Mouse (Mus musculus) megakaryocyte, embryonic 14.5 days (primary cell): ENCODE results near the gene 4933405L10Rik. TPM values are rescaled to one million over a fixed set of nuclear protein-coding genes. Genes with fewer than 3 reads are reported as not detected.

Experiments used
- H3K27me3 ChIP-seq: replicated peaks from 2 replicates; pipeline ENCODE3; 2012; ENCODE audit warnings: inconsistent platforms
- H3K36me3 ChIP-seq: replicated peaks from 2 replicates; pipeline ENCODE3; 2012; ENCODE audit warnings: low read length, inconsistent platforms, mixed read lengths
- H3K4me1 ChIP-seq: 2 replicates; pipeline ENCODE4 v1.6.1; 2012; ENCODE audit warnings: inconsistent platforms
- H3K4me3 ChIP-seq: replicated peaks from 2 replicates; pipeline ENCODE3; 2012; ENCODE audit warnings: moderate library complexity, mild to moderate bottlenecking, inconsistent platforms
- H3K9me3 ChIP-seq: 2 replicates; pipeline ENCODE4 v1.6.1; 2012; ENCODE audit warnings: inconsistent platforms
- FLI1 ChIP-seq: IDR thresholded peaks from 2 replicates; pipeline ENCODE4 v1.6.1; 2012; ENCODE audit warnings: low read length, inconsistent platforms, mixed read lengths
- GATA1 ChIP-seq: IDR thresholded peaks from 3 replicates; pipeline ENCODE4 v1.6.1; 2012; ENCODE audit warnings: mixed read lengths, low read length, inconsistent platforms, borderline replicate concordance
- polyA plus RNA-seq: library from polyadenylated mRNA; stranded (reverse); fragments of >175 nt; gene quantifications from 2 replicates; pipeline ENCODE4 v1.2.3, GENCODE M21; 2012; ENCODE audit warnings: low replicate concordance; ENCODE audit not compliant: insufficient read depth

4933405L10Rik gene
- polyA plus RNA-seq = not detected in 2 replicates

DNA sequence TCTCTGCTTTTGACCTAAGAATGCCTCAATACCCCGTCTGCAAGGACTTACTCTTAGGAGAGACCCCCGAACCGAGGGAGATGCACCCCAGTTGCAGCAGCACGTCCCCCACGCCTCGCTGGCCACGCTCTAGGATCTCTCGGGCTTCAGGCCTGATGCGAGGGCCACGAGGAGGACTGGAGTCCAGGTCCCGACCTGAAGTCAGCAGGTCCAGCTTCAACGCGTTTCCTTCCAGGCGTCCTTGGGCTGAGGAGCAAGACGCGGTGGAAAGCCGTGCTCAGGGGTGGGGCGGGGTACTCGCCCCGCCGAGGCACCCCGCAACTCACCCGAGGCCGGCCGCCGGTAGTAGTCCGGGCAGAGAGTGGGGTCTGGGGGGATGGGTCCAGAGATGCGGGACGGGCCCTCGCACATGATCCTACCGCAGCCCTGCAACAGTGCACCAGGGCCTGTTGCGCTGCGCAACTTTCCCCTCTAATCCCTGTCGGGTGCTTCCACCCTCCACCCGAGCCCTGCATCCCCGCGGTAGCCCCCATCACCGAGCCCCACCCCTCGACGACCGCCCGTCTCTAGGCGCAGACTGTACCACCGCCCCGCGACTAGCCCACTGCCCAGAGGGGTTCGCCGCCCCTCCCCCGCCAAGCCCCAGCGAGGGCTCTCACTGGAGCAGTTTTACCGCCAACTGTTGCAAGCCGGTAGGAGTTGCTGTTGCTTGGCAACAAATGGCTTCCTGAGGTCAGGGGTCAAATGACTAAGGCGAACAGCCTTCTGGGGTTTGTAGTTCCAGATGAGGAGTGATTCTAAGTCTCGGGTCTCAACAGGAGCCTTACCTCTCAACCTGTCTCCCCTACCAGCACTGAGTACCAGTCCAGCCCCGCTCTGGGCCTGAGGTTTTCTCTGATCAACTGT is at the start of gene 4933405L10Rik, which contains the start of gene Enkd1:
Gene 4933405L10Rik, plus strand, starts transcription at position 158 of the 906 bp plus-strand sequence.
Gene Enkd1, minus strand, starts transcription at position 713 of the 906 bp plus-strand sequence.
- Histone ChIP-seq H3K36me3 (peaks cover 23% of the 10 kb centered on the region), H3K4me1 (peaks cover 57% of the 10 kb centered on the region), H3K4me3 (peak within 1 kb of the TSS; percentile 98), H3K9me3 (no peaks in the 10 kb centered on the region), H3K27me3 (no peaks in the 10 kb centered on the region)
- TF ChIP-seq GATA1 = no peak
- TF ChIP-seq FLI1 = no peak

- TF ChIP-seq FLI1 = no peak
- TF ChIP-seq GATA1 = no peak
- Histone ChIP-seq H3K36me3 (peaks cover 53% of the 10 kb centered on the region), H3K4me1 (peaks cover 23% of the 10 kb centered on the region; the same call in 1 of the 2 replicates), H3K4me3 (no peak overlapping the region), H3K9me3 (no peaks in the 10 kb centered on the region), H3K27me3 (no peaks in the 10 kb centered on the region)
Measured at GRCm38 (mm10) chr8:105661167-105661566, 46.3 kb upstream of the 4933405L10Rik start.

DNA sequence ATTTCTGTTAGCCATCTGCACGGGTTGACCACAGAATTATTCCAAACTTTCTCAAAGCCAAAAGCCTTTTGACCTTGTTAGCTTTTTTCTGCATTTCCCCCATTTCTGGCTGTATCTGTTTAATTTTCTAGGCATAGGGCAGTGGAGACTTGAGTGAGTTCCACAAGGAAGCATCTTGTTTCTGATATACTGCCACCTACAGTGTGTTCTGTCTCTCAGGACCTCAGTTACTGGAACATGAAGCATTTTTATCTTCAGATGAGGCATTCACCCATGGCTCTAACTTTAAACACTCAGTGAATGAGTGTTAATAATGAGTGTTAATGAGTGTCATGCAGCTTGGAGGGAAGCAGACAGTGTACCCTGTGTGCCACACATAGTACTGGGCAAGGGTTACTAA is 29.6 kb upstream of the 4933405L10Rik start:
- no peaks in the 10 kb centered on the region for H3K27me3 ChIP-seq
- H3K36me3 ChIP-seq = peaks cover 94% of the 10 kb centered on the region
- H3K4me1 ChIP-seq = peaks cover 7% of the 10 kb centered on the region
- H3K9me3 ChIP-seq = no peaks in the 10 kb centered on the region
- no peak overlapping the region for H3K4me3 ChIP-seq
- TF ChIP-seq FLI1 (no peak), GATA1 (no peak)

DNA sequence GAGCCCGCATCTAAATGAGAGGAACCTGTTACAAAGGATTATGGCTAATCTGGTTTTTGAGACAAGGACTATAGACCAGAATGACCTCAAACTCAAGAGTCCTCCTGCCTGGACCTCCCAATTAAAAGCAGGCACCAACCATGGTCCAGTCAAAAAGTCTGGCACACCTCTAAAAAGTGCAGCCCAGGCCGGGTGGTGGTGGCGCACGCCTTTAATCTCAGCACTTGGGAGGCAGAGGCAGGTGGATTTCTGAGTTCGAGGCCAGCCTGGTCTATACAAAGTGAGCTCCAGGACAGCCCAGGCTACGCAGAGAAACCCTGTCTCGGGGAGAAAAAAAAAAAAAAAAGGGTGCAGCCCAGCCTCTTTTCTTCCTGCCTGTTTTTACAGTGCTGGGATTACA is 22.1 kb upstream of the 4933405L10Rik start:
- H3K4me1 ChIP-seq = peaks cover 25% of the 10 kb centered on the region
- no peak overlapping the region for H3K4me3 ChIP-seq
- H3K27me3 ChIP-seq = no peaks in the 10 kb centered on the region
- no peak for TF ChIP-seq FLI1
- TF ChIP-seq GATA1 = no peak
- peaks cover 50% of the 10 kb centered on the region for H3K36me3 ChIP-seq
- no peaks in the 10 kb centered on the region for H3K9me3 ChIP-seq

- Histone ChIP-seq H3K4me3 (peak within 1 kb of the TSS; percentile 90), H3K27me3 (no peaks in the 10 kb centered on the region), H3K4me1 (peaks cover 25% of the 10 kb centered on the region), H3K36me3 (peaks cover 48% of the 10 kb centered on the region), H3K9me3 (no peaks in the 10 kb centered on the region)
- TF ChIP-seq FLI1 (no peak), GATA1 (no peak)
Measured at GRCm38 (mm10) chr8:105685796-105686308, 21.6 kb upstream of the 4933405L10Rik start, which contains the start of gene Carmil2. TSS of gene Carmil2 (plus strand) at chr8:105686274.

DNA sequence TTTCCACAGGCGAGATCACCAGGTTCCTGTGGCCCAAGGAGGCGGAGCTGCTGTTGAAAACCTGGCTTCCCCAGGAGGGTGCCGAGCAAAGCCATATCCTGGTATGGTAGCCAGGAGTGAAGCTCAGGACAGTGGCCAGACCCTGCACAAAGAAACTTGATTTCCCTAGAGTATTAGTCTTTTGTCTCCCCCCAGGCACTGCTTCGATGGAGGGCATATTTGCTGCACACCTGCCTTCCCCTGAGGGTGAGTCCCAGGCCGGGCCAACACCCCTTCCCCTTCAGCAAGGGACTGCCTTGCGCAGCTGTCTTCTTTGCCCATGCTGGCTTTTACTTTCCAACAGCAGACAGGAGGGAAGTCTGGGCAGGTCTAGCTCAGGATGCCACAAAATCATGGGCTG is 20.9 kb upstream of the 4933405L10Rik start:
- H3K36me3 ChIP-seq = peaks cover 46% of the 10 kb centered on the region
- peak overlapping the region; percentile 90 for H3K4me3 ChIP-seq
- no peaks in the 10 kb centered on the region for H3K9me3 ChIP-seq
- no peak for TF ChIP-seq GATA1
- TF ChIP-seq FLI1 = no peak
- no peaks in the 10 kb centered on the region for H3K27me3 ChIP-seq
- peaks cover 25% of the 10 kb centered on the region for H3K4me1 ChIP-seq

- no peak overlapping the region for H3K4me3 ChIP-seq
- peaks cover 2% of the 10 kb centered on the region for H3K27me3 ChIP-seq
- H3K36me3 ChIP-seq = peaks cover 41% of the 10 kb centered on the region
- no peak for TF ChIP-seq GATA1
- no peak for TF ChIP-seq FLI1
- no peaks in the 10 kb centered on the region for H3K9me3 ChIP-seq
- peaks cover 25% of the 10 kb centered on the region for H3K4me1 ChIP-seq
Measured at GRCm38 (mm10) chr8:105687512-105687911, 19.9 kb upstream of the 4933405L10Rik start.

DNA sequence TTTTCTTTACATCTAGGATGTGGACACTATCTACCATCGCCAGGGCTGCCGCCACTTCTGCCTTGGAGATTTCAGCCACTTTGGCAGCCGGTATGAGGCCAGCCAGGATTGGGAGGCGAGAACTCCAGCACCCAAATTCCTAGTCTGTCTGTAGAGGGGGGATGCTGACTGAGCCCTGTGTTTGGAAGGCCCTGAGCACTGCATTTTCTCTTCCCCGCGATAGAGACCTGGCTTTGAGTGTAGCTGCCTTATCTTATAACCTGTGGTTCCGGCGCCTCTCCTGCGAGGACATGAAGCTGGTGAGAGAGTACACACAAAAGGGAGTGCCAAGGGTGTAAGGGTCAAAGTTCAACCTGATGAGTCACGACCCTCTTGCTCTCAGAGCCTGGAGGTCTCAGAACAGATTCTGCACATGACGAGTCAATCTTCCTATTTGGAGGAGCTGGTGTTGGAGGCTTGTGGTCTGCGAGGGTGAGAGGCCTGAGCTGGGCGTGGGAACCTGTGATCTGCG is 19.2 kb upstream of the 4933405L10Rik start:
- no peak overlapping the region for H3K4me3 ChIP-seq
- H3K36me3 ChIP-seq = peaks cover 41% of the 10 kb centered on the region
- H3K9me3 ChIP-seq = no peaks in the 10 kb centered on the region
- TF ChIP-seq GATA1 = no peak
- TF ChIP-seq FLI1 = no peak
- peaks cover 2% of the 10 kb centered on the region for H3K27me3 ChIP-seq
- peaks cover 25% of the 10 kb centered on the region for H3K4me1 ChIP-seq

DNA sequence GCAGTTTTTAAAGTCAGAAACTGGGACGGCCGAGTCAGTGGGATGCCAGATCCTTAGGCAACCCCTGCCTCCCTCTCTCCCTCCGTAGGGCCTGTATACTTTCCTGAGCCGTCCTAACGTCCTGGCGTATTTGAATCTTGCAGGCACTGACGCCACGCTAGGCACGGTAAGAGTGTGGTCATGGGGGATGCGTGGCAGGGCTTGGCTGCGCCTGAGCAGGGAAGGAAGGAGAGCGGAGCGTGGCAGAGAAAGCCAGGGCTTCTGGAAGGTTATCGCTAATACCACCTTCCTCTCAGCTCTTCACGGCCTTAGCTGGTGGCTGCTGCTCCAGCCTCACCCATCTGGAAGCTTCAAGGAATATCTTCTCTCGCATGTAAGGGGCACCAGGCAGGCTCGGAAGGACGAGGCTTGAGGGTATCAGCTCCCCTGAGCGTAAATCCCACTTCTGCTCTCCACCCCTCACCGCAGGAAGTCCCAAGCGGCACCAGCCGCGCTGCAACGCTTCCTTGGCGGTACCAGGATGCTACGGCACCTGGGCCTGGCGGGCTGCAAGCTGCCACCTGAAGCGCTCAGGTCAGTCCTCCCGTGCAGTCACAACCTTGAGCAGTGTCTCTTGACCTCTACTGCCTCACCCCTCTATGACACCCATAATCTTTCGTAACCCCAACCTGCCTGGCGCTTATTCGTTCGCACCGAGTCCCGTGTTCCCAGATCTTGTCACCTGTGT is 18.0 kb upstream of the 4933405L10Rik start:
- Histone ChIP-seq H3K4me1 (peaks cover 25% of the 10 kb centered on the region), H3K4me3 (no peak overlapping the region), H3K9me3 (no peaks in the 10 kb centered on the region), H3K27me3 (peaks cover 2% of the 10 kb centered on the region), H3K36me3 (peaks cover 37% of the 10 kb centered on the region)
- TF ChIP-seq FLI1 (no peak), GATA1 (no peak)
